Mouse (Mus musculus): ENCODE measurements around the gene Arhgef15.
"Not testable (repeated sequence)": the region's sequence is repeated elsewhere in the genome, so short reads cannot be mapped to it uniquely, and the experiment has no call there.

The Arhgef15 gene

DNA sequence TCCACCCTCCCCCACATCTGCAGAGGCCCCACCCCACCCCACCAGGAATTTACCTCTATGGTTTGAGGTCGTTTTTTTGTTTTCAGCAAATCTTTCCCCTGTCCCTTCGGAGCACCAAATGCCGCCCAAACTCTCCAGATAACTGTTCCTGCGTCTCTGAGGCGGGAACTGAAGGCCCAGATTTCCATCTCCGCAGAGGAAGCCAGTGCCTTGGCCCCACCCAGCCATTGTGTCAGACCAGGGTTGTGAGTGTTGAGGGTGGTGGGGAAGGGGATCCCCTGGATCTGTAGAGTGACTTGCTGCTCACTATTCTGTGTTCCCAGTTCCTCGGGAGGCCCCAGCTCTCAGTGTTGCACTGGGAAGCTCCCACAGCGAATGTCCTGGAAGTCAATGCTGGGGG is at the start of gene Arhgef15:
Arhgef15 (minus strand) TSS at position 173 of the 400 bp plus-strand sequence.
- DNase-seq = no peak

DNA sequence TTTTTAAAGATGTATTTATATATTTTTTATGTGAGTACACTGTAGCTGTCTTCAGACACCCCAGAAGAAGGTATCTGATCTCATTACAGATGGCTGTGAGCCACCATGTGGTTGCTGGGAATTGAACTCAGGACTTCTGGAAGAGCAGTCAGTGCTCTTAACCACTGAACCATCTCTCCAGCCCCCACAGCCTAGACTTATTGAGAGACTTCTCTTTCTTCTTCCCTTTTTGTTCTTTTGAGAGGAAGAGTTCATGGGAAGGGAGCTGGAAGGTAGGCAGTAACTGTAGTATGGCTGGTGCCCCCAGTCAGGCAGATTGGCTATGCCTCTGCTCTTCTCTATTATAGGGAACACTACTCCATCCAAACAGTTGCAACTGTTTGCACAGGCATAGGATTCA is 49.3 kb upstream of the Arhgef15 start:
- not testable (repeated sequence) for DNase-seq

DNA sequence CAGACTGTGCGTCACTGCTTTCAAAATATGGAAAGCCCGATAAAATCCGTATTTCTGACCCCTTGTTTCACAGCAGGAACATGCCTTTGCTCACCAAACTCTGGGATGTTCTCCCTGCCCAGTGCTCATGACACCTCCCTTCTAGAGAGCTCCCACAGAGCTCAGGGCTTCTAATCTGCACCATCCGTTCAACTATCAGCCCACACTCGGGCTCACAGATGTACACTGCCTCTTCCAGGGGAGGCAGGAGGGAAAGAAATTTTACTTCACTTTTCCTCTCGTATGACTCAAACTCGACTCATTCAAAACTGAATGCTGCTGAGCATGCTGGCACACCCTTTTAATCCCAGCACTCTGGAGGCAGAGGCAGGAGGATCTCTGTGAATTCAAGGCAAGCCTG is 47.9 kb upstream of the Arhgef15 start:
- no peak for DNase-seq

DNA sequence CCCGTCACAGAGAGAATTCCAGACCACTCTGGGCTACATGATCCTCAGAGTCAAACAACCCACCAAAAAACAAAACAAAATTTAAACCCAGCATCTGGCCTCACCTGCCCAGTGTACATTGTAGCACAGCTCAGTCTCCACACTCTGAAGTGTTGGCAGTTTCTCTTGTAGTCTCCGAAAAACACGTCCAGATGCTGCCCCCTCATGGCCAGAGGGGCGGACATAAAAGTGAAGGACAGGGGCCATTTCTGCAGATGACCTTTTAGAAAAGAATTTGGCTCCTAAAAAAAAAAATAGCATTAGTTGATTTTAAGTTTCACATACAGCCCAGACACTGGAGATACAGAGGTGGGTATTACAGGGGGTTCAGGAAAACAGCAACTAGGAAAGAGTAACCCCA is 46.3 kb upstream of the Arhgef15 start:
- no peak for DNase-seq

DNA sequence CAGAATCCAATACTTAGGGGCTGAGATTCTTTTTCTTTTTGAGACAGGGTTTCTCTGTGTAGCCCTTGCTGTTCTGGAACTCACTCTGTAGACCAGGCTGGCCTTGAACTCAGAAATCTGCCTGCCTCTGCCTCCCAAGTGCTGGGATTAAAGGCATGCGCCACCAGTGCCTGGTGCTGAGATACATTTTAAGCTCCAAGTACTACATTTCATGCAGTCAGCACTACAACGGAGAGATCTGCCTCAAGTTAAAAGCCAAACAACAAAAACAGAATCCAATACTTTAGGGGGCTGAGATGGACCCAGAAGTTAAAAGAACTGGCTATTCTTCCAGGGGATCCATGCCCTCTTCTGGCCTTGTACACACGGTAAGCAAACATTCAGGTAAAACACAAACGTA is 45.5 kb upstream of the Arhgef15 start:
- not testable (repeated sequence) for DNase-seq

DNA sequence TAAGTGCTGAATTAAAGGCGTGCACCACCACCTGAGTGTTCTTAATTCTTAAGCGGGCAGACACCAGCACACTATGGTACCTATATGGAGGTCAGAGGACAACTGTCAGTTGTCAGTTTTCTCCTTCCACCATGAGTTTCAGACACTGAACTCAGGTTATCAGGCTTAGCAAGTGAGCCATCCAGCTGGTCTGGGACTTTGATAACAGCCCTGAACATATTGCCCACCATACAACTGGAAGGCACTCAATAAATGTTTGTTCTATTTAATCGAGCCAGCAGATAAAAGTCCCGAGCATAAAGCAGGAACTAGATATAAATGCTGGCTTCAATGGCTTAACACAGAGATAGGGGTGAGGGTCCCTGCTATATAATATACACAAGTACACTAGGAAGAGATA is 39.8 kb upstream of the Arhgef15 start:
- DNase-seq = no peak

DNA sequence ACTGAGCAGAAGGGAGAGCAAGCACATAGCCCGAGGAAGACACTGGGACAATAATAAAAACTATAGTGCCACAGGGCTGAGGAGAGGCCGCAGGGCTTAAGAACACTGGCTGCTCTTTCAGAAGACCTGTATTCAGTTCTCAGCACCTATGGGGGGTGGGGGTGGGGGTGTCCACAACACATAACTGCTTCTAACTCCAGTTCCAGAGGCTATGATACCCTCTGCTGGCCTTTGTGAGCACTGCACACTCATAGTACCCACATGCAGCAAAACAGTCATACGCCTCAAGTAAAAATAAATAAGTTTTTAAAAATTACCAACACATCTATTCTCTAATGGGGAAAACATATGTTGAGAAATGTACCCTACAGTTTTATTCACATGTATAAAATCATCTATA is 37.1 kb upstream of the Arhgef15 start:
- DNase-seq = no peak

DNA sequence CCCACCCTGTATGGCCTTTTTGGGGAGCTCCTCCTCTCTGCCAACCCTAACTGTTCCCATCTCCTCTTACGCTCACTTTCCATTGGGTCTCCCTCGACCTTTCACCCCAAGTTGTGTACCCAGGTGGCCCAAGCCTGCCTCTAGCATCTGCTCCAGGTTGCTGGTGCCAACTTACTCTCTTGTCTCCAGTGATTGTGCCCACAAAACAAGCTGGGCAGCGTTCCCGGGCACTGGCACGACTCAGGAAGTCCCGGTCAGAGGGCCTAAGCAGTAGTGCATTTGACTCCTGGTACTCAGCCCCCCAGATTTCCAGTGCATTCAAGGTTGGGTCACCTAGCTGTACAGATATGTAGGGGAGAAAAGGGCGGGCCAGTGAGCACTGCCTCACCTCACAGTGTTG is 35.8 kb upstream of the Arhgef15 start:
- DNase-seq = no peak

DNA sequence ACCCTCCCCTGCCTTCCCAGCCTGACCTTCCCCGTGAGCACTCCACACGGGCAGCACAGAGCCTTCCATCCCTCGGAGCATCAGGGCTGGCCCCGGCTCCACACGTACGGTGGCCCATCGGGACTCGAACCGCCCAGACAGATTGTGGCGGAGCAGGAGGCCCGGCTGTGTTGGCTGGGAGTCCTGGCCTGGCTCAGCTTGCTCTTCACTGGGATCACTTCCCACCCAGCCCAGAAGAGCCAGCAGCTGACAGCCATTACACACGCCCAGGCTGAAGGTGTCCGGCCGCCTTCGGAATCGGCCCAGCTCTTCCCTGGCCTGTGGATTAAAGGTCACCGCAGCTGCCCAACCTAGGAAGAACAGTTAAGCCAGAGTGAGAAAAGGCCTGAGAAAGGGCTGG is 31.1 kb upstream of the Arhgef15 start:
- no peak for DNase-seq

DNA sequence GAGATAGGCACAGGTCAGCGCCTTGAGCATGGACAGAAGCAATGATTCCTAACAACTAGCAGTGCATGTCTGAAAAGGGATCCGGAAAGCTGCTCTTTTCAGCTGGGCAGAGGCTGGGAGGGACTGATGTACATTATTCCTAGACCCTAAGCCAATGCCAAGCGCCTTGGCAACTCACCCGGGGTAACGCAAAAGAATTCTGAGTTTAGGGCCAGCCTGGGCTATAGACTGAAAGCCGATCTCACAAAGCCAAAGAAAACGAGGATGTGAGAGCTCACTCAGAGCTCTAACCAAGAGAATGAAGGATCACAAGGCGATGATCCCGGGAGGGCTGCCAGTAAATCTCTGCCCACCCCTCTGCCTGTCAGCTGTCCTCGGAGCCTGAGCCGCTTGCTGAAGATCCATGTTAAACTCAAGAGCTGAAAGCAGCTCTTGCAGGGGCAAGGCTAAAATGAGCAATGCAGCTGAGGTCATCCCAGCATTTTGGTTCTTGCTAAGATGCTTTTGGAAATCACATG is 30.1 kb upstream of the Arhgef15 start:
- DNase-seq = no peak

DNA sequence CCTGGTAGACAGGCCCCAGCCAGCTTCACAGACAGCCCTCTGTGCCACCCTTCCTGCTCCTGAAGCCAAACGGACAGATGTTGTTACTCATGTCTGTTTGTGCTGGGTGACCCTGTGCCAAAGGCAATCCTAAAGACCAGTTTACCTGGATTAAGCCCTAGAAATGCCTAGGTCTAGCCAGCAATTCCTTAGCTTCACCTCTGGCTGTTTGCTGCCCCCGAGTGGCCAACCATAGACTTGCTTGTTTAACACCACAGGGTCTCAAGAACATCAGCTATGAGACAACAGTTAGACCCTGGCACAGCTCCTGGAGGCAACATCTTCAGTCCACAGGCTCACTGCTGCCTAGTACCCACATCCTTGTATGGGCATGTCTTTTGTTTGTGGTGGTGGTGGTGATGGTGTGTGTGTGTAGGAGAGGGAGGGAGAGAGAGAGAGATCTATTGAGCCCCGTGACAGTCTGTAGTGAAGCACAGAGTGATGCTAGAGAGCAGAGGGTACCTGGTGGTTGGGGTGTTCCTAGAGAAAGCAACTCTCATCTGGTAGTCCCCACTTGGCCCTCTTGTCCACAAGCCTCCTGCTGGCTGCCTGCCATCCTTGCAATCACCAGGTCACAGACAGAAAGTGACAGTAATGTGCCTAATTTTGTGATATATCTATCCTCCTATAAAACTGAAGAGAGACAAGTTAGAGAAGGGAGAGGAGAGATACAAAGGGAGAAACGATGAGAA is 25.5 kb upstream of the Arhgef15 start:
- peak; percentile 82 for DNase-seq

DNA sequence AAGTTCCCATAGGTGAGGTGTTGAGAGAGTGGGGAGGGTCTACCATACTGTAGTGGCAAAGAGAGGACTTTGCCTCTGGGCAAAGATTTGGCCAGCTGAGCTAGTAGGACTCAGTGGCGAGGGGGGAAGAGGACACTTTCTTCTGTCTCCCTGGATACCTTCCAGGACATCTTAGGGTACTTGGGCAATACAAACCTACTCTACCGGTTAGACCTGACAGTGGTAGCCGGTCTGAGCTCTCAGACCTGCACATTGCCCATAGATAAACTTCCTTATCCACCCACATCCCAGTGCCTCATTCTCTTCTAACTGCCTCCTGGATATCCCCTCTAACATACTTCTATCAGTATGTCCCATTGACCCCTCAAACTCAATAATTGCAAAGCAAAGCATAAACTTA is 23.6 kb upstream of the Arhgef15 start:
- no peak for DNase-seq

DNA sequence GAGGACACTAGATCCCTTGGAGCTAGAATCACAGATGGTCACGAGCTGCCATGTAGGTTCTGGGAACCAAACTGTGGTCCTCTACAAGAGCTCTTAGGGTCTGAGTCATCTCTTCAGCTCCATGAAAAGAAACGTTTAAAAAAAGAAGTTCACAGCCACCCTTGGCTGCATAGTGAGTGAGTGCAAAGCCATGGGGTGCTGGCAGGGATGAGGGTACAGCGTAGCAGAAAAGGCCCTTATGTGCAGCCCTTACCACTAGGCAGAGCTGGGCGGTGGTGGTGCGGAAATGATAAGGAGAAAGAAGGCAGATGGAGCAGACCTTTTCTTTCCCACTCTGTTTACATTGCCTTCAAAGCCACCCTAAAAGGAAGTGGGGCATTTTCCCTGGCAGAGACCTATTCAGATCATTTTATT is 22.0 kb upstream of the Arhgef15 start:
- no peak for DNase-seq

DNA sequence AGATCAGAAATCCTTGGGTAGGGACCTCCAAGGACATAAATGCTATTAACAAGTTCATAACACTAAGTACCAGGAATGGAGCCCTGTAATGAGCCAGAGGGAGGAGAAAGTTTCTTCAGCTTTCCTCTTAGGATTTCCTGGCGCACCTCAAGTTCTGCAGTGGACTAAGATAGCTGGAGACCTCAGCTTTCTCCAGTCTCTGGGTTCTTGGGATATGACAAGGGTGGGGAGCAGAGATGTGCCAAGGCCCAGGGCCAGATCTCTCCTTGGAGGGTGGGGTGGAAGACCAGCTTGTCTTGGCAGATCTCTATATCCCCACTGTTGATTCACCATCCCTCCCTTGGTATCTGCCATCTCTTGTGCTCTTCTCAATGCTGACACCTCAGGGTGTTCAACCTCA is 18.3 kb upstream of the Arhgef15 start:
- no peak for DNase-seq

DNA sequence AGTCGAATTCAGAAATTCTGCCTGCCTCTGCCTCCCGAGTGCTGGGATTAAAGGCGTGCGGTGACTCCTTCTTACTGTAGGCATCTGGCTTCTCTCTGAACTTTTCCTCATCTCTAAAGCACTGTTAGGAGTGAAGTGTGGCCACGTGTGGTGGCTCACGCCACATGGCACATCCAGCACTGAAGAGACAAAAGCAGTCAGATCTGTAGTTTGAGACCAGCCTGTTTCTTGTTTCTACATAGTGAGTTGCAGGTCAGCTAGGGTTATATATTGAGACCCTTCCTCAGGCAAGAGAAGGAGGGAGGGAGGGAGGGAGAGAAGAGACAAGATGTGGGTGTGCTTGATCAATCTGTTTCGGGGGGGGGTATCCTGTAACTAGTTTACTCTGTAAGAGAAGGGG is 17.8 kb upstream of the Arhgef15 start, which contains the start of gene Rangrf:
Rangrf (minus strand) TSS at position 101 of the 400 bp plus-strand sequence.
- DNase-seq = no peak

DNA sequence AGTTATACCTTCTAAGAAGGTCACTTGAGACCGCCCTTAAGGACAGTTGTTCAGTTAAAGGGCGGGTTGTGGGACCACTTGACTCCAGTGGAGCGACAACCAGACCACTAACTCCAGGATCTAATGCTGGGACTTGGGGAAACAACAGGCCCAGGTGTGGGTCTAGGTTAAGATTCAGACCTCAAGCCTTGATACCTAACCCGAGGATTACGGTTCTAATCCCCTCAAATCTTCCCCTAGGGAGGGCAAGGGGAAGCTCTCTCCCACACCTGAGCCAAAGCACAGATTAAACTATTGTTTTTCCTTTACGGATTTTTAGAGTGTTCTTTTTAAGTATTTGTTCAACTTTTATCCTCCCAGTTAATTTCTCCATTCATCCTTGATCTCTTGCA is 16.8 kb upstream of the Arhgef15 start:
- DNase-seq = no peak

DNA sequence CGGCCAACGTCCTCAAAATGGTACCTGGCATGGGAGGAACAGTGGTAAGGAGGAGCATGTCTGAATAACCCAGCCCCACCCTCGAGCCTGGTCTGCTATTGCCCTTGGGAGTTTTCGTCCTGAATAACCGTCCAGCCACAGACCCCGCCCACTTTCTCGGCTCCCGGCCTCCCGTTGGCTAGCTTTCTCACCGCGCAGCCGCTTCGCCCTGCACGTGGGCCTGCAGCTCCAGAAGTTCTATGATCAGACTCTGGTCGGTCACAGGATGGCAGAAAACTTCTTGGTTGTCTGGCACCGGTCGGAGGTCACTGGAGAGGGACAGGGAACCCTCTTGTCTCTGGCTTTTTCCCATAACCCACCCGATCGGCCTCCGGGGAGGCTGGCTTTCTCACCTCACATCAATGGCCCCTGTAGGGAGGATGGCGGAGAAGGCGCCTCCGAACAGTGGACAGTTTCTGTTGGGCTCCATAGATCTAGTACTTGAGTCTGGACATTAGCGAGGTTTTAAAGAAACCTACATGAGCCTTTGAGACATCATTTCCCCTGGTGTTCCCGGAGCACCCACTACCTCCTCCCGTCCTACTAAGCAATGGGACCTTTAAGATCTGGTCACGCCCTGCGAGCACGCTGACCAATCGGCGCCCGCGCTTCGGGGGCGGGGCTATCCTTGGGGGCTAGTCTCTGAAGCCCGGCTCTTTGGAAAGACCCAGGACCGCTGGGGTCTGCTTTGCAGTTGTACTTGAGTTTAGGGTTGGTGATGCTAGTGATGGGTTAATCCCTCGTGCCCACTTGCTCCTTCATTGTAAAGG is 16.2 kb upstream of the Arhgef15 start:
- DNase-seq = peak; percentile 78

DNA sequence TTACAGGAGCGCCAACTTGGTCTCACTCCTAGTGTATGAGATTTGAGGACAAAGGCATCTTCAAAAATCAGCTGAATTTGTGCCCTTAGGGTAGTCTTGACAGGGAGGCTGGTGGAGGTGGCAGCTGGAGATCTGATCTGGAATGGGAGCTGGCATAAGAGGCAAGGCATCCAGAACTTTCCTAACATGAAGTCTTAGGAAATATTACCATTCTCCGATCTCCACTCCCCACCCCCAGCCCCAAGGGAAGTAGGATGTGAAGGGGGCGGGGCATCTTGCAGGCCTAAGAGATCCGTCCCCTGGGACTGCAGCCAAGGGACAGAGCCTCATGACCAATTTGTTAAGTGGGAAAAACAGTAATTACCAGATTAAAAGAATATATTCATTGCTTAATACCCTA is 13.0 kb upstream of the Arhgef15 start:
- DNase-seq = no peak

DNA sequence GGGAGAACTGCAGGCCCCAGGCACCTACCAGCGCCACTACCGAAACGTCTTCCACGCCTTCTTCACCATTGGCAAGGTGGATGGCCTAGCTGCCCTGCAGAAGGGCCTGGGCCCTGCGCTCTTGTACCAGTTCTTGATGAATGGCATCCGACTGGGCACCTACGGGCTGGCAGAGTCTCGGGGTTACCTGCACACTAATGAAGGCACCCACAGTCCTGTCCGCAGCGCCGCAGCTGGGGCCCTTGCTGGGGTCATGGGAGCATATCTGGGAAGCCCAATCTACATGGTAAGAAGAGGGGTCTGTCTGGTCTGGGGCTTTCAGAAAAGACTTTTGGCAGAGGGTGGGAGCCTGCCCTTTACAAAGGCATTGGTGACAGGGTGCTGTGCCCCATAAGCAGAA is 11.5 kb upstream of the Arhgef15 start:
- no peak for DNase-seq

DNA sequence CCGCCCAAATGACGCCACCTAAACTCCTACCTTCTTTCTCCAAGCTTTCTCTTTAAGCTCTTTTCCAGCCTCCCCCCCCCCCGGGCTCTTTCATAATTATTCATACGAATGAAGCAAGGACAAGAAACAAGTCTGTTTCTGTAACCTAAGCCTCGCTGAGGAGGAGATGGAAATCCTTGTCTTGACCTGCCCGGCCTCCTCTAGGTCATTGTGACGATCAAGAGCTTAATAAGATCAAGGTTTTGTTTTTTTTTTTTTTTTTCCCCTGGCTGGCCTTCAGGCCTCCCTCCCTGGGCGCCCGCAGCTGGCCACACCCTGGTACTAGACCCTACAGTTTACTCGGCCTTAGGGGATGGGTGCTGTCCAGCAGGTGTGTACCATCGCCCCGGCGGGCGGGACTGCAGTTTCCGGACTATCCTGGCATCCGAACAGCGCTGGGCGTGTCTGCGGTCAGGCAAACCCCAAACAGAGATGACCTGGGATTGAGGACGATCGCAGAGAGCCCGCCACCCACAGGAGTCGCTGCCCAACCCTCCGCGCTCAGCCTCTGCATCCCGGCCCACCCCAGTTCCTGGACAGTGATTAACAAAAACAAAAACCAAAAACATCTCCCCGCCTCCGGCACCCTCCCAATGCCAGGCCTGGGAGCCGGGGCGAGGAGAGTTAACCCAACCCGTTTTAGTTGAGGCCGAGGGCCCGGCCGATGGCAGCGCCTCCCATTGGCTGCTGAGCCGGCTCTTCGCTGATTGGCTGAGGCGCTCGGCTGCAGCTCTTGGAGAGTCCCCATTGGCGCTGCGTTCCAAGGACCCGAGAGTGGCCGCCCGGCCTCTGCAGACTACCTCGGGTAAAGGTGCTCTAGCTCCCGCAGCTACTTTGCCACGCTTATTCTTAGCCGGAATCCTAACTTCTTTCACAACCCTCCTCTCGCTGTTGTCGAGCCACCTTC is 10.3 kb upstream of the Arhgef15 start, which contains the start of gene Slc25a35:
Slc25a35 (plus strand) TSS at position 795 of the 946 bp plus-strand sequence.
- peak; percentile 92 for DNase-seq

DNA sequence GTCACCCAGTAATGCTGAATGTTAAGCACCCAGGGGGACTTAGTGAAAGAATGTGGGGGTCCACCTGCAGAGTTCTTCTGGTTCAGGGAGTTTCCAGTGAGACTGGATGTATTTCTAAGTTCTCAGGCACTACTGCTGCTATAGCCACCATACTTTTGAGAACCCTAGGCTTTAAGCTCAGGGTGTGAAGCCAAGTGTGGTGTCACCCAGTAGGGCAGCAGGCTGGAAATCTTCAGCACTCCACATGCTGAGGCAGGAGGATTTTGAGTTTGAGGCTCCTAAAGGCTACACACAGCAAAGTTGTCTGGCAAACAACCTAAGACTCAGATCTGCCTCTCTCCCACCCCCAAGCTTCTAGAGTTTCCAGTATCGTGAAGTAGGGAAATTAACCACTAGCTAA is 9.3 kb upstream of the Arhgef15 start:
- DNase-seq = no peak

DNA sequence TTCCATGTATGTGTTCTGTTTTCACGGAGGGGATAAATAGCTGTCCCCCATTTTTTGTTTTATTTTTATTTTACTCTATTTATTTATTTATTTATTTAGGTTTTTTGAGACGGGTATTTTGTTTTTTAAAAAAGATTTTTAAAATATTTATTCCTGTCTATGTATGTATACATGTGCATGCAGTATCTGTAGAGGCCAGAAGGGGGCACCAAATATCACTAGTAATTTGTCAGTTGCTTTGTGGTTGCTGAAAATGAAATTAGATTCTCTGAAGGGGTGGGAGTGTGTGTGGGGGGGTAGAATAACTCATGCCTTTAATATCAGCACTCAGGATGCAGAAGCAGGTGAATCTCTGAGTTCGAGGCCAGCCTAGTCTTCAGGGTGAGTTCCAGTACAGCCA is 8.6 kb upstream of the Arhgef15 start:
- peak; percentile 78 for DNase-seq

DNA sequence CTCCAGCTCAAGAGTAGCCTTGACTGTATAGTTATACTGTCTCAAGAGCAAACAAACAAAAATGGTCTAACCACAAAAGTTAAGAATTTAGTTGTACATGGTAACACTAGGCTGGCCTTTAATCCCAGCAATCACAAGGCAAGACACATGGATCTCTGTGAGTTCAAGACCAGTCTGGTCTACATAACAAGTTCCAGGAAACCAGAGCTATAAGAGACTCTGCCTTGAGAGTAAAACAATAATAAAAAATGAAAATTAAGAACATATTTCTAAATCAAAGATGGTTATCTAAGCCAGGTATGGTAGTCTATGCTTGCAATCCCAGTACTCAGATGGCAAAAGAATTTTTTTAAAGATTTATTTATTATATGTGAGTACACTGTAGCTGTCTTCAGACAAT is 7.8 kb upstream of the Arhgef15 start:
- no peak for DNase-seq
